Mouse (Mus musculus): ENCODE measurements at regions not wholly inside any gene's neighbourhood (a gene's known extent, or its start where the extent isn't known, plus 50 kb on each side); places are given as distances from the start of the nearest gene placed in this dataset.
A peak's percentile ranks its signal among the peaks of the same experiment; 100 is the strongest.

DNA sequence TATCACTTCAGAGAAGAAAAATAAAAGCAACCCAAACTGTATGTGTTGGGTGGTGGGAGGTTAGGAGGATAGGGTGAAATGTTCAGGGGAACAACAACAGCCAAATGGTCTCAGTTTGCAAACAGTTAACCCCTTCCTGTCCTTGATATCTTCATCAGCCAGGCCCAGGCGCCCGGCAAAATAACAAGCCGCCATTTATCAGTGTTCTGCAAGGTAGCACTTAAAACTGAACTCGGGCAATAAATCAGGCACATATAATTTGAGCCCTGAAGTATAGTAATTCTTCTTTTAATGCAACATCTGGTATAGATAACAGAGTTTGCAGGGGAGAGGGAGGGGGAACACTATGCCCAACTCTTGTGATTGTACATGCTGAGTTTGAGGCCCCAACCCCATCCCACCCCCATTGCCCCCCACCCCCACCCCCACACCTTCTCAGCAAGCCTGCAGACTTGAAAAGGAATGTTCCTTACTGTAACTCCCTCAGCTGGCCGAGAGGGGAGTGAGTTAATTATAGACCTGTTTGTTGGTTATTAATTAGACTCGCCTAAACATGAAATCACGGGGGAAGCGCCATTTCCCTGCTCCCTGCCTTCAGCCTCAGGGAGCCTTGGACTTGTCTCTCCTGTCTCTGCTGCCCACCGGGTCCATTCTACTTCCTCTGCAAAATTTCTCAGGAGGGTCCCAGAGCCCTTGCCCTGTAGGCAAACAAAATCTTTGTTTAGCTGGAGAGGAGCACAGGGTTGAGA lies 223.9 kb upstream of the Usp24 start:
- Histone ChIP-seq H3K4me3 (no peak overlapping the region), H3K36me3 (no peaks in the 10 kb centered on the region), H3K27me3 (ENCODE audit: insufficient read depth, poor library complexity, severe bottlenecking) (no peaks in the 10 kb centered on the region), H3K9me3 (no peaks in the 10 kb centered on the region), H3K27ac (no peak overlapping the region), H3K4me1 (peaks cover 9% of the 10 kb centered on the region)
- 35% methylated on average over 9 of the region's 9 CpGs for WGBS
- peak; percentile 61 for DNase-seq (ENCODE audit: low spot score)

DNA sequence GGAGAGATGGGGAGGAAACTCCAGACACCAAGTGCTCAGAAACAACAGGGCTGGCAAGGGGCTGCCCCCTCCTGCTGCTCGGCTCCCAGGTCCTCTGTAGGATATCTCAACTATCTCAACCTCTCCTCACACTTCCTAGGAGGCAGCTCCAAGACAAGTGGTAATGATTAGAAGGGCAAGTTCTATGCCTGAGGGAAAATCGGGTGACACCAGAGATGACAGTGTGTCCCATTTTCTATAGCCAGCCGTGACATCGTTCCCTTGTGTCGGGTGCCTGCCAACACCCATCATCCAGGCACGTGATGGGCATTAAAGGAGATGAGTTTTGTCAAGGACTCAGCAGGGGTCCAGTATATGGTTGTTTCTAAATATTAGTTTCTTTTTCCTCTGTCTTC lies 223.3 kb upstream of the Usp24 start:
- no peak overlapping the region for H3K27ac ChIP-seq
- H3K36me3 ChIP-seq: no peaks in the 10 kb centered on the region
- peak; percentile 58 for DNase-seq (ENCODE audit: low spot score)
- WGBS: 43% methylated on average over 6 of the region's 6 CpGs
- H3K4me1 ChIP-seq: peaks cover 9% of the 10 kb centered on the region
- no peak overlapping the region for H3K4me3 ChIP-seq
- H3K27me3 ChIP-seq (ENCODE audit: insufficient read depth, poor library complexity, severe bottlenecking): no peaks in the 10 kb centered on the region
- H3K9me3 ChIP-seq: no peaks in the 10 kb centered on the region

DNA sequence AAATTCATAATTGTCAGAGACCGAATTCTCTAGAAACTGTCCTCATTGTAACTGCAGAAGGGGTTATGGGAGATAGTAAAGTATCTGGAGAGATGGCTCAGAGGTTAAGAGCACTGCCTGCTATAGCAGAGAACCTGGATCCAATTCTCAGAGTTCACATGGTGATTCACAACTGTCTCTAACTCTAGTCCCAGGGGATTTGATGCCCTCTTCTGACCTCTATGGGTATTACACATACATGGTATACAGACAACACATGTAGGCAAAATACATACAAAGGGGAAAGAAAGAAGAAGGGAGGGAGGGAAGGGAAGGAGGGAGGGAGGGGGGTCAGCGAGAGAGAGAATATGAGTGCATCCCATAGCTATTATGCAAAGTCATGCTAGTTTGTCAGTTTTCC lies 222.8 kb upstream of the Usp24 start:
- H3K27ac ChIP-seq: no peak overlapping the region
- peaks cover 9% of the 10 kb centered on the region for H3K4me1 ChIP-seq
- no peaks in the 10 kb centered on the region for H3K9me3 ChIP-seq
- peak; percentile 16 for DNase-seq (ENCODE audit: low spot score)
- 89% methylated on average over 2 of the region's 2 CpGs for WGBS
- no peaks in the 10 kb centered on the region for H3K36me3 ChIP-seq
- no peaks in the 10 kb centered on the region for H3K27me3 ChIP-seq (ENCODE audit: insufficient read depth, poor library complexity, severe bottlenecking)
- no peak overlapping the region for H3K4me3 ChIP-seq

DNA sequence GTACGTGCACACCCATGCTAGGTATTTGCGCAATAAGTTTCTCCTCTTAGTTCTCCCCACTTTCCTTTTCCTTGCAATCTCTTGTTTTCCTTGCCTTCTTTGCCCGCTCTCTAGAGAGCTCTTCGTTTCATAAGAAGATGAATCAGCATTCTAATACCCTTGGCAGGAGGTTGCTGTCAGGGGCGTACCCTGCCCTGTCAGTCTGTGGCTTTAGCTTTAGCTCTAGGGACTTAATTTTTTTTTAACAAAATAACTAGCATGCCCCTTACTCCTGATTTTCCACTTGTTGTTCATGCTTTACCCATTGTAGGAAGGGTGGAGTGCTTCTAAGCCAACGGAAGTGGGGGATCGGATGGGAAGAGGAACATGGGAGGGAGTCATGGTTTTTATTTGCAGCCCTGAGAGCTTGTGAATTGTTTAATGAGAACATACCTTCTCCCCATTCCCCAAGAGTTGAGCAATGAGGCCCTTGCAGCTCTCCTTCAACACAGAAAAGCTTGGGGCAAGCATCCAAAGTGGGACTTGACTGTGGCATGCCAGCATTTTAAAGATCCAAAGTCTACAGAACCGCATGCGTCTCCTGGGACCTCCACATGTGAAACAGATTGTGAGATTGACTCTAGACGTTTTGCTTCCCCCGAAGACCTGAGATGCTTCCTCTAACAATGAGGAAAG lies 221.0 kb upstream of the Usp24 start:
- H3K27ac ChIP-seq: no peak overlapping the region

DNA sequence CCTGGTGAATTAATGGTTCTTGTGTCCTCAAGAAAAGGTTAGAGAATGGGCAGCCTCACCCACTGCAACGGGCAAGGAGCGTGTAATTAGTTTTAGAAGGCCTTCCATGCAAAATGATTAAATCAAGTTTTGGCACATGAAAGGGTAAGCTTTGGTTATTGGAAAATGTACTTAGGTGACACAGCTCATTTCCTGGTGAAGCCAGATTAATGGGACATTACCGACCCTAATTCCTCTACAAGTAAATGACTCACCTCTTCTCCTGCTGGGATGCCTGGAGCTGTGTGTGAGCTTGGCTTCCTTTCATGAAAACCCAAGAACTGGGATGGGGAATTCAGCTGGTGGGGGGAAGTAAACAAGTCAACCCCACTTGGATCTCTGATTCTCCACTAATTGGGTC lies 219.9 kb upstream of the Usp24 start:
- Histone ChIP-seq H3K9me3 (no peaks in the 10 kb centered on the region), H3K4me3 (no peak overlapping the region), H3K27ac (no peak overlapping the region), H3K27me3 (ENCODE audit: insufficient read depth, poor library complexity, severe bottlenecking) (no peaks in the 10 kb centered on the region), H3K4me1 (peaks cover 9% of the 10 kb centered on the region), H3K36me3 (0 out of 2 replicates have a peak, but pooled peaks cover 2% of the 10 kb centered on the region)
- peak; percentile 17 for DNase-seq (ENCODE audit: low spot score)
- whole genome bisulfite sequencing: 80% methylated on average over 3 of the region's 3 CpGs

More for the DNA sequence above, 221.0 kb upstream of the Usp24 start:
- H3K36me3 ChIP-seq: 0 out of 2 replicates have a peak, but pooled peaks cover 2% of the 10 kb centered on the region
- 82% methylated on average over 11 of the region's 11 CpGs for WGBS
- peak; percentile 45 for DNase-seq (ENCODE audit: low spot score)
- H3K9me3 ChIP-seq: no peaks in the 10 kb centered on the region
- H3K27me3 ChIP-seq (ENCODE audit: insufficient read depth, poor library complexity, severe bottlenecking): no peaks in the 10 kb centered on the region
- peaks cover 9% of the 10 kb centered on the region for H3K4me1 ChIP-seq
- no peak overlapping the region for H3K4me3 ChIP-seq

DNA sequence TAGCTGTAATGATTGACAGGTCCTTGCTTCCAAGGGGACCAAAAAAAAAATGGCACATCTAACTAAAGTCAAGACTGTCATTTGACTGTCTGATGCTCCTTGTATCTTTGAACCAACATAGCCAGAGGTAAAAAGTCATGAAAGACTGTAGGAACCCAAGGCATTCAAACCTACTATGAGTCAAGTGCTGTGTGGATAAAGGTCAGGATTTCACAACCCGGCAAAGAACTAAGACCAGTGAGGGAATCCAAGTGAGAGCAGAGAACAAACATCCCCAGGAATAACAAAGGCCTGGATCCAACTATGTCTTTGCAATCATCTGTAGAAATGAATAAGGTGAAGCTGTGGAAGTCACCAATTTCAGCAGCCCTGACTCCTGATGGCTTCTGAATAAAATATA lies 218.2 kb upstream of the Usp24 start:
- Histone ChIP-seq H3K27me3 (ENCODE audit: insufficient read depth, poor library complexity, severe bottlenecking) (no peaks in the 10 kb centered on the region), H3K9me3 (no peaks in the 10 kb centered on the region), H3K4me3 (no peak overlapping the region), H3K4me1 (peaks cover 10% of the 10 kb centered on the region), H3K36me3 (0 out of 2 replicates have a peak, but pooled peaks cover 2% of the 10 kb centered on the region), H3K27ac (no peak overlapping the region)
- DNase-seq (ENCODE audit: low spot score): no peak
- WGBS: 90% methylated on average over 1 of the region's 1 CpGs

DNA sequence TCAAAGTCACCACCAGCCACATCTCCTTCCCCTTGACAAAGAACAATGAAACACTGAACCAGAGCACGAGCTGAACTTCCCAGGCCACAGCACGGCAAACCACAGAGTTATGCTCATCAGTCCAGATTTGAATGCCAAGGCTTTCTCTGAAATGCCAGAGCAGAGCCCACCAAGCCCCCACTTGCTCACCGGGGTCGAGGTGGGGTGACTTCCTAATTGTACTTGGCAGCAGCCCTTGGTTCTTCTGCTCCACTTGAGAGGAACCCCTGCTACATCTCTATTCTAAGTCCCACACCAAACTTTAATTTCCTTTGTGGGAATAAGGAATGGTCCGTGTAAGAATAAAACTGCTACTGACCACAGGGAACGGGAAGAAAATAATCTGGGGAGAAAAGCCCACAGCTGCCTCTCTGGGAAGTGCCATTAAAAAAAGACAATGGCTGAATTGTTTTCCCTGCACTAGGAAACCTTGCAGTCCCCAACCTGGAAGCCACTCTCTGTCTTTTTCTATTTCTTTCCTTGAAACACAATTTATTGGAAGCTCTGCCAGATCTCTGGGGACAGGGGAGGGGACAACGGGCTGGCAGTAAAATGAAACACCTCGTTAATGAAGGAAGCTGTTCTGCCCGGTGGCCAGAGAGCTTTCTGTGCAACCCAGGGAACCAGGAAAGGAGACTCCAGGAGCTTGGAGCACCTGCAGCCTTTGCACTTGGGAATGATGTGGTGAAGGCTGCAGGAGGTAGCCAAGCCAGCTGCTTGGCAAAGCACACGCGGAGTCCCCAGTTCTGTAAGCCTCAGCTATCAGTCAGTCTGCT lies 215.6 kb upstream of the Usp24 start:
- no peak for DNase-seq (ENCODE audit: low spot score)
- Histone ChIP-seq H3K27ac (no peak overlapping the region), H3K27me3 (ENCODE audit: insufficient read depth, poor library complexity, severe bottlenecking) (no peaks in the 10 kb centered on the region), H3K9me3 (no peaks in the 10 kb centered on the region), H3K36me3 (0 out of 2 replicates have a peak, but pooled peaks cover 2% of the 10 kb centered on the region), H3K4me3 (no peak overlapping the region), H3K4me1 (peaks cover 10% of the 10 kb centered on the region)
- 66% methylated on average over 11 of the region's 11 CpGs for WGBS

DNA sequence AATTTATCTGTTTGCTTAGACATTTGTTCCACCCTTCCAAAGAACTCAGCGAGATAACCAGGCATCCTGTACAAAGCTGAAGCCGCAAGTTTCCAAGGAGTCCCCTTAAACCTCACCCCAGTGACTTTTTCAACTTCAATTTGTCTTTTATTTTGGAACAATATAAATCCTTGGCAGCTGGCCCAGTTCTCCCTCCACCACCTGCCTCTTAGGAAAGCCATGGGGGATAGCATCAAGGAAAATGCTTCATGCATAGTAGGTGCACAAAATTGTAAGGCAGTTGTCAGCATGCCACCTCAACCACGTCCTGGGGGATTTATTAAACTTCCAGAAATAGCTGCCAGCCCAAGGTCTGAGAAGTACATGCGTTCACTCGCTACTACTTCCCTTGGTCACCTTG lies 214.1 kb upstream of the Usp24 start:
- Histone ChIP-seq H3K27ac (no peak overlapping the region), H3K4me3 (no peak overlapping the region), H3K4me1 (peaks cover 10% of the 10 kb centered on the region), H3K36me3 (0 out of 2 replicates have a peak, but pooled peaks cover 2% of the 10 kb centered on the region), H3K27me3 (ENCODE audit: insufficient read depth, poor library complexity, severe bottlenecking) (no peaks in the 10 kb centered on the region), H3K9me3 (no peaks in the 10 kb centered on the region)
- no peak for DNase-seq (ENCODE audit: low spot score)
- 49% methylated on average over 5 of the region's 5 CpGs for WGBS

DNA sequence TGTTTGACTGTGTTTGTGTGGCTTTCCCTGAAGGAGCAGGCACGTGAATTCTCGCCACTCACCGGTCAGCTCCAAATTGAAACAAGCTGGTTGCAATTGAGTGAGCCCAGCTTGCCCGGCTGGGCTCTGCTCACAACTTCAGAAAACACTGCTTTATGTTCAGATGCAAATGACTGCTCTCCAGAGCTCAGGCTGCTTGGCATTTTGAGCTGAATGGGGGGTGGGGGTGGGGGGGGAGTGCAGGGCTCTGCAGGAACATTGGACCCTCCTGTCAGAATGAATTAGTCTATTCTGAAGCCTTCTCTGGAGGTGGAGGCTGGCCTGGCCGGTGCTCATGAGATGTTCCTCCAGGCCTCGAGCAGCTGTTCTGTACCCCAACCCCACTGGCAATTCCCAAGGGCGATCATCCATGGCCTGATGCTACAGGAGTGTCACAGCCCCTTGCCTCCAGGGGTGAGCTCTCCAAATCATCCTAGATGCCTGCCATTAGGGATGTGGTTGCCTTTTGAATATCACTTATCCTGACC lies 213.5 kb upstream of the Usp24 start:
- H3K4me1 ChIP-seq: peaks cover 10% of the 10 kb centered on the region
- no peak for DNase-seq (ENCODE audit: low spot score)
- no peak overlapping the region for H3K27ac ChIP-seq

DNA sequence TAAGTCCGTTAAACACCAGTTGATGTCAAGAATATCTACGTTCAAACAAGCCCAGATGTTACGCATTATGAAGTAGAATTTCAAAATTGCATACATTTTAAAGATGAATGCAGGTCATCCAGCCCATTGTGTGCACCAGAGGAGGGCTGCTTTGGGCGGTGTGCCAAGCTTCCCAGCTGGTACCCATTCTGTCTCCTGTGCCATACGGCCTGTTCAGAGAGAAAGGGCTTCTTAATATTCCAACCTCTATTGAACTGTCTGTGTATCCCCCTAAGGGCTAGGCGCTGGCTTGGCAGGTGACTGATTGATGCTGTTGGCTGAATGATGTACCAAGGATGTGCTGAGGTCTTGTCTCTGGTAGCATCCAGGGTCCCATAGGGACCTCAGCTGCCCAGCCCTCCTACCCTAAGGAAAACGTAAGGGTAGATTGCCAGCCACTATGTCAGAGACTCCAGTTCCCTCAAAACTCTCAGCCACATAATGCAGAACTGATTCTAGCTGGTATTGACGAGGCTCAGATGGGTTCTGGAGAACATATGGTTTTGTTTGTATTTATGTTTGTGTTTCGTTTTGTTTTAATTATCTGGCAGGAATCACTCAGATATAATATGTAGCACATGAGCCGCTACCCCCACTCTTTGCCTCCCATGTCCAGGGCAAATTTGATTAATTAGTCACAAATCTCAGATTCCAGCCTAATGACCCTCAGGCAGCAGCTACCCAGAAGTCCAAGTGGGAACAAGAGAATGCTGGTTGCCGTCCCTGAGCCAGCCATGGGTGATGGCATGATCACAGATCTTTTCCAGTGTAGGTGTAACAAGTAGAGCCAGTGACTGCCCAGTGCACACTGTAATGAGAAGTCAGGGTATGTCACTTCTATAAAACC lies 212.0 kb upstream of the Usp24 start:
- Histone ChIP-seq H3K9me3 (no peaks in the 10 kb centered on the region), H3K36me3 (no peaks in the 10 kb centered on the region), H3K4me3 (no peak overlapping the region), H3K4me1 (peaks cover 10% of the 10 kb centered on the region), H3K27me3 (ENCODE audit: insufficient read depth, poor library complexity, severe bottlenecking) (no peaks in the 10 kb centered on the region), H3K27ac (no peak overlapping the region)
- DNase-seq (ENCODE audit: low spot score): no peak
- 79% methylated on average over 11 of the region's 11 CpGs for WGBS

More for the DNA sequence above, 213.5 kb upstream of the Usp24 start:
- no peaks in the 10 kb centered on the region for H3K9me3 ChIP-seq
- no peaks in the 10 kb centered on the region for H3K27me3 ChIP-seq (ENCODE audit: insufficient read depth, poor library complexity, severe bottlenecking)
- no peak overlapping the region for H3K4me3 ChIP-seq
- WGBS: 58% methylated on average over 7 of the region's 7 CpGs
- 0 out of 2 replicates have a peak, but pooled peaks cover 2% of the 10 kb centered on the region for H3K36me3 ChIP-seq

DNA sequence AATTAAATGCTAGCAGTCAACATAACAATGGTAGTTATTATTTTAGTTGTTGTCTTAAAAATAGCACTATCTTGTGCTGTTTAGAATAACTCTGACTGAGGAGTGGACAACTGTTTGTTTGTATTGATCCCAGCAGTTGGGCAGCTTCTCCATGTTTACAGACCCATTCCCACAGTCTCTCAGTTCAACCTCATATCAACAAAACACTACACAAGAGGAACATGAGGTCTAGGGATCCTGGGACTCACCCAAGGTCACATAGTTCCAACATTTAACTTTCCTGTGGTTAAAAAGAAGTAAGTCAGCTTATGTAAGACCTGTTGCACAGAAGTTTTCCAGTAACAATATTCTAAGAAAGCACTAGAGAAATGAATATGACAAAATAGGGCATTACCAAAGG lies 203.0 kb upstream of the Usp24 start:
- Histone ChIP-seq H3K9me3 (no peaks in the 10 kb centered on the region), H3K36me3 (no peaks in the 10 kb centered on the region), H3K4me1 (no peaks in the 10 kb centered on the region; the same call in 1 of the 2 replicates), H3K4me3 (no peak overlapping the region), H3K27ac (no peak overlapping the region), H3K27me3 (ENCODE audit: insufficient read depth, poor library complexity, severe bottlenecking) (no peaks in the 10 kb centered on the region)
- DNase-seq (ENCODE audit: low spot score): no peak

DNA sequence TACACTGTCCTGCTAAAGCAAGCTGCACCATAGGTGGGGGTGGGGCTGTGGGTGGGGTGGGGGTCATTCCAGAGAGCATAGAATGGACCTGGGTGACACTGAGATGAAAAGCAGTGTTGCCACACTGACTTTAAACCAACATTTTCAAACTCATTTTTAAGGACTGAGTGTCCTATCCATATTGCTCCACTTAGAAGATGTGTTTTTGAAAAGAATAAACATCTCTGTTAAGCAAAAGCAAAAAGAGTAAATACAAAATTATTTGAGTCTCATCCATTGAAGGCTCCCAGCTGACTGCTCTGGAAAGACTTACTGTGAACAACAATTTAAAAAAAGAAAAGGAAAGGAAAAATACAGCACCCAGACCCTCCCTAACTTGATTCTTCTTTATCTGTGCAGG lies 202.3 kb upstream of the Usp24 start:
- no peak for DNase-seq (ENCODE audit: low spot score)
- Histone ChIP-seq H3K36me3 (no peaks in the 10 kb centered on the region), H3K4me3 (no peak overlapping the region), H3K4me1 (no peaks in the 10 kb centered on the region; the same call in 1 of the 2 replicates), H3K27ac (no peak overlapping the region), H3K9me3 (no peaks in the 10 kb centered on the region), H3K27me3 (ENCODE audit: insufficient read depth, poor library complexity, severe bottlenecking) (no peaks in the 10 kb centered on the region)

Data from heart, embryonic 10.5 days (tissue).